Mouse (Mus musculus): ENCODE results near the gene Pip4k2b.
"Not testable (repeated sequence)": the region's sequence is repeated elsewhere in the genome, so short reads cannot be mapped to it uniquely, and the experiment has no call there.

Pip4k2b gene

GRCm38 (mm10) chr11:97744063-97744717 is at the start of gene Pip4k2b:
Gene Pip4k2b, minus strand, starts transcription at chr11:97744704.
- DNase-seq: peak in 1 of 2 experiments; percentile 63

GRCm38 (mm10) chr11:97793165-97793564 is 48.7 kb upstream of the Pip4k2b start:
- peak in 1 of 2 experiments; percentile 62 for DNase-seq

GRCm38 (mm10) chr11:97790778-97791438 is 46.4 kb upstream of the Pip4k2b start:
- not testable (repeated sequence) for DNase-seq

GRCm38 (mm10) chr11:97789727-97790126 is 45.2 kb upstream of the Pip4k2b start:
- DNase-seq: no peak

- no peak for DNase-seq
Measured at GRCm38 (mm10) chr11:97787961-97788360, 43.5 kb upstream of the Pip4k2b start.

- no peak for DNase-seq
Measured at GRCm38 (mm10) chr11:97782564-97782895, 38.0 kb upstream of the Pip4k2b start.

GRCm38 (mm10) chr11:97781832-97782563 is 37.5 kb upstream of the Pip4k2b start, which contains the start of gene Rpl23:
Gene Rpl23, minus strand, starts transcription at chr11:97782437.
- peak; percentile 99 for DNase-seq

DNA sequence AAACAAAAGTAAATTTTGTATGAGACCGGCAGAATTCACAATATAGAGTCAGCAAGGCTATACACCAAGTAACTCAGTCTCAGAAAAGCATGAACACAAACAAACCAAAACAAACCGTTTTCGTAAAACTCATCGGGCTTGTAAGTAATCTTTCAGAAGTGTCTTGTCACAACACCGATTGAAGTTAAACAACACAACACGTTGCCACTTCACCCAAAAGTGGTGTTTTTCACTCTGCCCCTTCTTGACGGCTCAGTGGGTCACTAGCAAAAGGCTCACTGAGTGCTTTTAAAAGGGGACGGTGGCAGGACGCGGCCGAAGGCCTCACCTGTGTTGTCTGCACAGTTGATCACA is 37.0 kb upstream of the Pip4k2b start:
- no peak for DNase-seq

DNA sequence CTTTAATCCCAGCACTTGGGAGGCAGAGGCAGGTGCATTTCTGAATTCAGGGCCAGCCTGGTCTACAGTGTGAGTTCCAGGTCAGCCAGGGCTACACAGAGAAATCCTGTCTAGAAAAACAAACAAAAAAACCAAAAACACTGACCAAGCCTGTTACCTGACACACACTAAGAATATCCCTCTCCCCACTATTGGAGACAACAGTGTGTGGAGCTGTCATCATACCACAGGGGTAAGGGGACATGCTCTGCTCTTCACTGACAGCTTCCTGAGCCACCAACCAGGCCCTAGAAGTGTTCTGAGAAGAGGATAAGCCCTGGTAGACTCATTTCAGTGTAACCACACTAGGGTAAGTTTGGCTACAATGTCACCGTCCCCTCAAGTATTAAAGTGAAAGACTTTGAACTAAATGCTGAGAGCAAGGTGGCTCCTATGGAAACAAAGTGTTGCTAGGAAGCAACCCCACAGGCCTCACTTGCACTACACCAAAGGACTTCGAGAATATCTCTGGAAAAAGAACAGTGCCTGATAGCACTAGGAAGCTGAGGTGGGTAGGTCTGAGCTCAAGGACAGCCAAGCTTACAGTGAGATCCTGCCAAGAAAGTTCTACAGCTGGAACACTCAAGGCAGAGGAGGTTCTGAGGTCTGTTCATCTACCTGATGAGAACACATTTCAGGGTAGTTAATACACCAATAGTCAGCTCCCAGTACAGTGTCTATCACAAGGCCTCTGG is 35.6 kb upstream of the Pip4k2b start:
- DNase-seq: no peak

DNA sequence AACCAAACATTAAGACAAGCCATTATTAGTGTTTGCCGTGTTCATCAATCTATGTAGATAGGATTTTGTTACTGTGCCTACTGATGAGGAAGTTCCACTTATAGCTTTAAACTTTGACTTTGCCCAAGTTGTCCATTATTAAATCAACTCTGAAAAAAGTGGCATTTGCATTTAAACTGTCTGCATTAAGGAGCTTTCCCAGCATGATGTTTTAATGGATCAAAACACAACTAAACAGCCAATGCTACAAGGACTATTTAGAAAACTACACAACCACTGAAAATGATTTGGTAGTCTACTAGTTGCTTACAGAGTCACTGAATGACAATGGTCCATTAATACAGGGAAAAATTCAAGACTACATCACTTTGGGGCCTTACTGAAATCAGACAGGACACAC is 34.4 kb upstream of the Pip4k2b start:
- DNase-seq: no peak

DNA sequence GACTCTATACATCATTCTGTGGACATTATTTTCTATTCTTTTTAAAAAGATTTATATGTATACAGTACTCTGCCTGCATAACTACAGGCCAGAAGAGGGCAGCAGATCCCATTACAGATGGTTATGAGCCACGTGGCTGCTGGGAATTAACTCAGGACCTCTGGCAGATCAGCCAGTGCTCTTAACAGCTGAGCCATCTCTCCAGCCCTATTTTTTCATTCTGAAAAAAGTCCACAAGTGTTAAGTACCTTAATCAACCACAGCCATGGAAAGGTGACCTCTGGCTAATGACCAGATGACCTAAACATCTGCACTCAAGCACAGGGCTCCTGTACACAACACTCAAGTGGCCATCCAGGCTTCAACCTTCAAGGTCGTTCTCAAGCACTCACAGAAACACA is 32.6 kb upstream of the Pip4k2b start:
- peak in 1 of 2 experiments; percentile 24 for DNase-seq

DNA sequence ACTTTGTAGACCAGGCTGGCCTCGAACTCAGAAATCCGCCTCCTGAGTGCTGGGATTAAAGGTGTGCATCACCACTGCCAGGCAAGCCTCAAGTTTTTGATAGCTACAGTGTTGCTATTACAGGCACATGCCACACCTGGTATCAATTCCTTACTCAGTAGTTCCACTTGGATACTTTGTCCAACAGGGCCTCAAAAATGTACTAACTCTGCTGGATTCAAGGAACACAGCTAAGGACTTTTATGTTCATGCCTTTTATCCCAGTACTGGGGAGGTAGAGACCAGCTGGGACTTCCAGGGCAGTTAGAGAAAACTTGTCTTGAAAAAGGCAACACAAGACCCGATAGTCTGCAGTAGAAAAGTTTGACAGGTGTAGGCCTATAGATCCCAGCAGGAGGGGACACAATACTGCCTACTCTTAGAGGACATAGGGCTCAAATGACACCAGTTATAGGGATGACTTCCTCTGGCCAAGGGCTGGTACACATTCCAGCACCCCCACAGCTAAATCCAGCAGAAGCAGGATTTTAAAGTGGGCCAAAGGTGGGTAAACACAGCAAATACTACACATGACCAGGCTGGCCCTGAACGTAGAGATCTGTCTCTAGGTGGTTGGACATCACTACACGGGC is 32.1 kb upstream of the Pip4k2b start:
- DNase-seq: no peak

DNA sequence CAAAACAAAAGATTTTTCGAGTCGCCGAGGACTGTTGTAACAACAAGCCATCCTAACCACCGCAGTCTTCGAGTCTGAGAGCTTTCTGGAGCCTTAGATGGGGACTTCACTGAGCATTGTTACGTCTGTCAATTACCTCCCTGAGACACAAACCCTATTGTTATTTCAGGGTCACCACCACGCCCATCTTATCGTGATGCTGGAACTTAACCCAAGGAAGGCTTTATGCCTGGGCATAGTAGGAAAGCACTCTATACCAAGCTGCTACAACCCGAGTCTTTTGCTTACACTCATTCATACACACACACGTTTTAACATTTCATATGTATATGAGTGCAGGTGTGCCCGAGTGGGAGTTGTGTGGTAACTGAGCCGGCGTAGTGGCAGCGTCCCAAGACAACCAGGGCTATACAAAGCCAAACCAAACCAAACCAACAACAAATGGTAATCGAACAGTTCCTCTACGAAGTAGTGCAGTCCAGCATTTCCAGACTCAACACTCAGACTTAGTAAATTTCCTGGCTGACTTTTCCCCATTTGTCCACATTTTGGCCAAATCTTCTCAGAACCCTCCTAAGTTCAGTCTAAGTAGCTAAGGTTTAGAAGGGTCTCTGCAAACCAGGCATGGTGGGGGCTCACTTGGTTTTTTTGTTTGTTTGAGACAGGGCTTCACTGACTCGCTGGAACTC is 31.4 kb upstream of the Pip4k2b start, which contains the start of gene 1700001P01Rik:
Gene 1700001P01Rik, minus strand, starts transcription at position 111 of the 689 bp plus-strand sequence.
- DNase-seq: no peak

DNA sequence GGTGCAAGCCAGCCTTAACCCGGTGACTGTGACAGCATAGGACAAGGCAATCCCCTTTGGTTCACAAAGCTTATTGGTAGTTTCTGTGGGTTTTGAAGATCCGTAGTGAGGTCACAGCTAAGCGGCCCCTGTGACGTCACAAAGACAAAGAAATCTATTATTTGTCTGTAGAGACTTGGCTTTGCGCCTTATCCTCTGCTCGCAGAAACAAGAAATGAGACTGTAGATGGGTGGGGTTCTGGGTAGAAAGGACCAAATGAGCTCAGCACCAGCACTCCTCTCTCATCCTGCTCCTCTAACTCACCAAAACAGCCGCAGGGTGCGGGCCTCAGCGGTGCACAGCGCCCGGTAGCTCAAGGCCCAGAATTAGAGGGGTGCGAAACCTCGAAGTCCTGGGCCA is 30.7 kb upstream of the Pip4k2b start:
- DNase-seq: no peak

GRCm38 (mm10) chr11:97771410-97771809 is 26.9 kb upstream of the Pip4k2b start:
- DNase-seq: no peak

DNA sequence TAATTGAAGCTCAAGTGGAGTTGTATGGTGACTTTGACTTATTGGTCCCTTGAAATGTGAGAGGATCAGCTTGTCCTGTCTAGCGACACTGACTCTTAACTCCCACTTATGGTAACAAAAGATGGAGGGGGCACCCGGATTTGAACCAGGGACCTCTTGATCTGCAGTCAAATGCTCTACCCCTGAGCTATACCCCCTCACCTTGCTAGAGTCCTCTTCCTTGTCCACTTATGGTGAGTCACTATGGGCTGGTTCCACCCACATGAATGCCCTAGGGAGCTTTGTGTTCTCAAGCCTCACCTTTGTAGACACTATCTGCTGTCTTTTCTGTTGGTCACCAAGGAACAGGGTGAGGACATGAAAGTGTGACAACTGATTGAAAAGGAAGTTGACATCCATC is 25.2 kb upstream of the Pip4k2b start:
- DNase-seq: no peak

GRCm38 (mm10) chr11:97766154-97766881 is 21.8 kb upstream of the Pip4k2b start, which contains the start of gene Cwc25:
Gene Cwc25, minus strand, starts transcription at chr11:97766556.
- peak; percentile 95 to 96 for DNase-seq

DNA sequence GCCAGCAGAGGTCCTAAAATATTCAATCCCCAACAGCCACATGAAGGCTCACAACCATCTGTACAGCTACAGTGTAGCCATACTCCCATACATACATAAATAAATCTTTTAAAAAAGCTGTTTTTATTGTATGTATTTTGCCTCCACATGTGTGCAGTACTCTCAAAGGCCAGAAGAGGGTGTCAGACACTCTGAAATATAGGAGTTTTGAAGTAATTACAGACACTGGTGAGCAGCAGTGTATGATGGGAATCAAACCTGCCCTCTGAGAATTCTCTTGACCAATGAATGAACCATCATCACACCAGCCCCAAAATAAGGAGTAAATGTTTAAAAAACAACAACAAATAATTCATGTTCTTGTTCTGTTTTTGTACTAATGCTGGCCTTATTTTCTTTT is 17.1 kb upstream of the Pip4k2b start:
- DNase-seq: no peak

GRCm38 (mm10) chr11:97758942-97759341 is 14.4 kb upstream of the Pip4k2b start:
- no peak for DNase-seq

DNA sequence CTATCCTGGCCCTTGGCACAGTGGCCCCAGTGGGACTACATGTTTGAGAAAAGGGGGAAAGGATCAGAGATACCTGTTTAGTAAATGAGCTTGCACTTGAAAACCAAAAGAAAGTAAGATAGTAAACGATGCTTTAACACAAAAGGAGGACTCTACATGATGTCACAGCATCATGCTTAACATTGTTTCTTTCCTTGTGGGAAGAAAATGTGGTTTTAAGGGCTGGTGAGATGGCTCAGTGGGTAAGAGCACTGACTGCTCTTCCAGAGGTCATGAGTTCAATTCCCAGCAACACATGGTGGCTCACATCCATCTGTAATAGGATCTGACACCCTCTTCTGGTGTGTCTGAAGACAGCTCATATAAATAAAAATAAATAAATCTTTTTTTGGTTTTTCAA is 13.6 kb upstream of the Pip4k2b start:
- no peak for DNase-seq

DNA sequence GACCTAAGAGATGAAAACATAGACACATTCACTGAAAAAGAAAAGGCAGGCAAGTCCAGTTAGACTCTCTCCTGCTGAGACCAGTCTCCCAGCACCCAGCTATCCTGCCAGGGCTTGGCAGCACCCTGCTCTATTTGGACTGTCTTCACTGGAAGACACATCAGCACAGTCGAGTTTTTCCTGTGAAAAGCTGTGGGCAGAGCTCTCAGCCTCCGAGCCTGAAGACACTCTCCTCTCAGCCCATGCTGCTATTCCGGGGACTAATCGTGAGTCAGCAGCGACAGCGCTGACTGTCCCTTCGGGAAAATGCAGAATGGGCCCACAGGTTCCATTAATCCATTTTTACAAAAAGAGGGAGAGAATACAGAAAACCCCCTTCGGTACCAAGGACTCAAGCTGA is 8.8 kb upstream of the Pip4k2b start:
- DNase-seq: no peak

Data from lung, adult 18-20 months (tissue).